Mouse (Mus musculus): ENCODE results near the gene Ncoa7. TPM values are rescaled to one million over a fixed set of nuclear protein-coding genes. Genes with fewer than 3 reads are reported as not detected.
"Not testable (repeated sequence)": the region's sequence is repeated elsewhere in the genome, so short reads cannot be mapped to it uniquely, and the experiment has no call there.

The Ncoa7 gene
- polyA plus RNA-seq, 1 experiment from 2014 or later, result 14.4 TPM

GRCm38 (mm10) chr10:30791016-30791415 is 12.1 kb downstream of the Ncoa7 start:
- WGBS, result 76% methylated on average over 3 of the region's 3 CpGs
- H3K4me3 ChIP-seq (ENCODE audit: low read depth, low read length), result no peak overlapping the region
- H3K27me3 ChIP-seq (ENCODE audit: control insufficient read depth, insufficient read depth, low read length), result no peaks in the 10 kb centered on the region
- H3K27ac ChIP-seq (ENCODE audit: low read length), result no peak overlapping the region
- no peak for ATAC-seq (ENCODE audit: insufficient number of reproducible peaks, insufficient read depth, low FRiP score, low read depth)
- no peak overlapping the region for H3K4me2 ChIP-seq (replicated peaks; ENCODE audit: low read depth, low read length)
- H3K9me3 ChIP-seq (ENCODE audit: control insufficient read depth, low read depth, low read length), result peaks cover under 1% of the 10 kb centered on the region; the same call in 1 of the 2 replicates
- no peak overlapping the region for H3K9ac ChIP-seq (replicated peaks; ENCODE audit: low read depth, low read length)
- H3K4me1 ChIP-seq (ENCODE audit: control insufficient read depth, insufficient read depth, low read length), result no peaks in the 10 kb centered on the region
- H3K36me3 ChIP-seq (ENCODE audit: control insufficient read depth, insufficient read depth, low read length), result no peaks in the 10 kb centered on the region

- Histone ChIP-seq H3K27me3 (ENCODE audit: control insufficient read depth, insufficient read depth, low read length) (no peaks in the 10 kb centered on the region), H3K9ac (replicated peaks; ENCODE audit: low read depth, low read length) (no peak overlapping the region), H3K27ac (ENCODE audit: low read length) (no peak overlapping the region), H3K4me2 (replicated peaks; ENCODE audit: low read depth, low read length) (no peak overlapping the region), H3K4me3 (ENCODE audit: low read depth, low read length) (no peak overlapping the region), H3K4me1 (ENCODE audit: control insufficient read depth, insufficient read depth, low read length) (no peaks in the 10 kb centered on the region), H3K9me3 (ENCODE audit: control insufficient read depth, low read depth, low read length) (no peaks in the 10 kb centered on the region), H3K36me3 (ENCODE audit: control insufficient read depth, insufficient read depth, low read length) (no peaks in the 10 kb centered on the region)
- ATAC-seq (ENCODE audit: insufficient number of reproducible peaks, insufficient read depth, low FRiP score, low read depth), result no peak
- 92% methylated on average over 5 of the region's 5 CpGs for WGBS
These were observed 13.6 kb downstream of the Ncoa7 start for GRCm38 (mm10) chr10:30789521-30789920.

- Histone ChIP-seq H3K4me1 (ENCODE audit: control insufficient read depth, insufficient read depth, low read length) (no peaks in the 10 kb centered on the region), H3K27ac (ENCODE audit: low read length) (no peak overlapping the region), H3K9me3 (ENCODE audit: control insufficient read depth, low read depth, low read length) (no peaks in the 10 kb centered on the region), H3K9ac (replicated peaks; ENCODE audit: low read depth, low read length) (no peak overlapping the region), H3K4me2 (replicated peaks; ENCODE audit: low read depth, low read length) (no peak overlapping the region), H3K36me3 (ENCODE audit: control insufficient read depth, insufficient read depth, low read length) (no peaks in the 10 kb centered on the region), H3K4me3 (ENCODE audit: low read depth, low read length) (no peak overlapping the region), H3K27me3 (ENCODE audit: control insufficient read depth, insufficient read depth, low read length) (no peaks in the 10 kb centered on the region)
- ATAC-seq (ENCODE audit: insufficient number of reproducible peaks, insufficient read depth, low FRiP score, low read depth), result no peak
- WGBS, result 86% methylated on average over 1 of the region's 1 CpGs
These were observed 14.8 kb downstream of the Ncoa7 start for GRCm38 (mm10) chr10:30788340-30788721.

- Histone ChIP-seq H3K4me1 (ENCODE audit: control insufficient read depth, insufficient read depth, low read length) (no peaks in the 10 kb centered on the region), H3K9me3 (ENCODE audit: control insufficient read depth, low read depth, low read length) (no peaks in the 10 kb centered on the region), H3K27me3 (ENCODE audit: control insufficient read depth, insufficient read depth, low read length) (no peaks in the 10 kb centered on the region), H3K9ac (replicated peaks; ENCODE audit: low read depth, low read length) (no peak overlapping the region), H3K4me2 (replicated peaks; ENCODE audit: low read depth, low read length) (no peak overlapping the region), H3K36me3 (ENCODE audit: control insufficient read depth, insufficient read depth, low read length) (no peaks in the 10 kb centered on the region), H3K27ac (ENCODE audit: low read length) (no peak overlapping the region), H3K4me3 (ENCODE audit: low read depth, low read length) (no peak overlapping the region)
- 81% methylated on average over 3 of the region's 3 CpGs for WGBS
- ATAC-seq (ENCODE audit: insufficient number of reproducible peaks, insufficient read depth, low FRiP score, low read depth), result no peak
These were observed 15.3 kb downstream of the Ncoa7 start for GRCm38 (mm10) chr10:30787684-30788339.

GRCm38 (mm10) chr10:30786103-30786754 is 16.9 kb downstream of the Ncoa7 start:
- Histone ChIP-seq H3K27ac (ENCODE audit: low read length) (no peak overlapping the region), H3K36me3 (ENCODE audit: control insufficient read depth, insufficient read depth, low read length) (no peaks in the 10 kb centered on the region), H3K4me1 (ENCODE audit: control insufficient read depth, insufficient read depth, low read length) (no peaks in the 10 kb centered on the region), H3K4me3 (ENCODE audit: low read depth, low read length) (no peak overlapping the region), H3K9ac (replicated peaks; ENCODE audit: low read depth, low read length) (no peak overlapping the region), H3K9me3 (ENCODE audit: control insufficient read depth, low read depth, low read length) (no peaks in the 10 kb centered on the region), H3K27me3 (ENCODE audit: control insufficient read depth, insufficient read depth, low read length) (no peaks in the 10 kb centered on the region), H3K4me2 (replicated peaks; ENCODE audit: low read depth, low read length) (no peak overlapping the region)
- 67% methylated on average over 5 of the region's 5 CpGs for WGBS
- ATAC-seq (ENCODE audit: insufficient number of reproducible peaks, insufficient read depth, low FRiP score, low read depth), result no peak

GRCm38 (mm10) chr10:30780921-30781320 is 22.2 kb downstream of the Ncoa7 start:
- H3K4me3 ChIP-seq (ENCODE audit: low read depth, low read length); H3K27ac ChIP-seq (ENCODE audit: low read length); H3K9ac ChIP-seq (replicated peaks; ENCODE audit: low read depth, low read length); H3K4me2 ChIP-seq (replicated peaks; ENCODE audit: low read depth, low read length); H3K4me1 ChIP-seq (ENCODE audit: control insufficient read depth, insufficient read depth, low read length); H3K9me3 ChIP-seq (ENCODE audit: control insufficient read depth, low read depth, low read length); ATAC-seq (ENCODE audit: insufficient number of reproducible peaks, insufficient read depth, low FRiP score, low read depth); H3K36me3 ChIP-seq (ENCODE audit: control insufficient read depth, insufficient read depth, low read length); H3K27me3 ChIP-seq (ENCODE audit: control insufficient read depth, insufficient read depth, low read length): not testable (repeated sequence)
- WGBS, result 92% methylated on average over 9 of the region's 9 CpGs

- H3K4me3 ChIP-seq (ENCODE audit: low read depth, low read length), result no peak overlapping the region
- H3K9me3 ChIP-seq (ENCODE audit: control insufficient read depth, low read depth, low read length), result no peaks in the 10 kb centered on the region
- H3K27ac ChIP-seq (ENCODE audit: low read length), result no peak overlapping the region
- H3K27me3 ChIP-seq (ENCODE audit: control insufficient read depth, insufficient read depth, low read length), result no peaks in the 10 kb centered on the region
- no peak for ATAC-seq (ENCODE audit: insufficient number of reproducible peaks, insufficient read depth, low FRiP score, low read depth)
- H3K36me3 ChIP-seq (ENCODE audit: control insufficient read depth, insufficient read depth, low read length), result no peaks in the 10 kb centered on the region
- H3K9ac ChIP-seq (replicated peaks; ENCODE audit: low read depth, low read length), result no peak overlapping the region
- WGBS, result 59% methylated on average over 3 of the region's 3 CpGs
- no peaks in the 10 kb centered on the region; the same call in 1 of the 2 replicates for H3K4me1 ChIP-seq (ENCODE audit: control insufficient read depth, insufficient read depth, low read length)
- no peak overlapping the region for H3K4me2 ChIP-seq (replicated peaks; ENCODE audit: low read depth, low read length)
These were observed 24.9 kb downstream of the Ncoa7 start for GRCm38 (mm10) chr10:30778240-30778639.

GRCm38 (mm10) chr10:30775987-30776386 is 27.1 kb downstream of the Ncoa7 start:
- Histone ChIP-seq H3K4me1 (ENCODE audit: control insufficient read depth, insufficient read depth, low read length) (no peaks in the 10 kb centered on the region; the same call in 1 of the 2 replicates), H3K4me3 (ENCODE audit: low read depth, low read length) (no peak overlapping the region), H3K9ac (replicated peaks; ENCODE audit: low read depth, low read length) (no peak overlapping the region), H3K36me3 (ENCODE audit: control insufficient read depth, insufficient read depth, low read length) (no peaks in the 10 kb centered on the region), H3K27ac (ENCODE audit: low read length) (no peak overlapping the region; the same call in 1 of the 2 replicates), H3K4me2 (replicated peaks; ENCODE audit: low read depth, low read length) (no peak overlapping the region), H3K27me3 (ENCODE audit: control insufficient read depth, insufficient read depth, low read length) (no peaks in the 10 kb centered on the region), H3K9me3 (ENCODE audit: control insufficient read depth, low read depth, low read length) (no peaks in the 10 kb centered on the region)
- 48% methylated on average over 2 of the region's 2 CpGs for WGBS
- ATAC-seq (ENCODE audit: insufficient number of reproducible peaks, insufficient read depth, low FRiP score, low read depth), result no peak

Measured in stomach, embryonic 14.5 days (tissue).